Mouse (Mus musculus): ENCODE results near the gene Zcchc4.

GRCm38 (mm10) chr5:52855727-52856126, 80.5 kb downstream of the Zcchc4 start:
- TF ChIP-seq TAL1 (IDR thresholded peaks at IDR 0.05; ENCODE audit: low read length) (no peak), GATA1 (IDR thresholded peaks at IDR 0.05; ENCODE audit: low read length) (no peak)

Data from erythroblast, embryonic 14.5 days (primary cell).